Mouse (Mus musculus) limb, embryonic 12.5 days (tissue): Measurements from ENCODE around the gene Samd5. TPM values are rescaled to one million over a fixed set of nuclear protein-coding genes. Genes with fewer than 3 reads are reported as not detected.

Experiments used
- ATAC-seq: fragments of 200-750 bp; cut with Nextera tagmentation; 2 replicates; pipeline ENCODE4 v1.8.0; 2017; ENCODE audit warnings: low read depth, moderate TSS enrichment; ENCODE audit not compliant: insufficient number of reproducible peaks, insufficient read depth, low FRiP score, low TSS enrichment
- H3K27ac ChIP-seq: fragments of 300-500 bp; sonication (generic); 2 replicates; pipeline ENCODE4 v1.5.1; 2016; ENCODE audit warnings: mild to moderate bottlenecking, moderate library complexity
- H3K27me3 ChIP-seq: fragments of 300-500 bp; sonication (generic); 2 replicates; pipeline ENCODE4 v1.6.1; 2016; ENCODE audit warnings: mild to moderate bottlenecking, moderate library complexity
- H3K36me3 ChIP-seq: fragments of 300-500 bp; sonication (generic); 2 replicates; pipeline ENCODE4 v1.6.1; 2016; ENCODE audit warnings: mild to moderate bottlenecking, moderate library complexity
- H3K4me1 ChIP-seq: fragments of 300-500 bp; sonication (generic); replicated peaks from 2 replicates; pipeline ENCODE4 v1.6.1; 2016
- H3K4me2 ChIP-seq: fragments of 300-500 bp; sonication (generic); 2 replicates; pipeline ENCODE4 v1.6.1; 2016; ENCODE audit warnings: mild to moderate bottlenecking, moderate library complexity
- H3K4me3 ChIP-seq: fragments of 300-500 bp; sonication (generic); replicated peaks from 2 replicates; pipeline ENCODE4 v1.5.1; 2016; ENCODE audit warnings: mild to moderate bottlenecking
- H3K9ac ChIP-seq: fragments of 300-500 bp; sonication (generic); replicated peaks from 2 replicates; pipeline ENCODE4 v1.6.1; 2016; ENCODE audit warnings: mild to moderate bottlenecking, moderate library complexity
- H3K9me3 ChIP-seq: fragments of 300-500 bp; sonication (generic); 2 replicates; pipeline ENCODE4 v1.6.1; 2016; ENCODE audit warnings: mild to moderate bottlenecking, moderate library complexity
- WGBS: fragments of 180-500 bp; shearing (Covaris S2); methylation state at CpG from one replicate; pipeline ENCODE4 v1.1.7; 2016; 5-methylcytosine and 5-hydroxymethylcytosine counted together
- polyA plus RNA-seq: library from polyadenylated mRNA; unstranded; fragments of >200 nt; fragmentation: Nextera tagmentation; extraction: Ambion mirVana; gene quantifications from 2 replicates; pipeline ENCODE4 v1.2.1, GENCODE M21; 2016

Samd5 gene
- 2.9 and 4.7 TPM in 2 replicates for polyA plus RNA-seq

DNA sequence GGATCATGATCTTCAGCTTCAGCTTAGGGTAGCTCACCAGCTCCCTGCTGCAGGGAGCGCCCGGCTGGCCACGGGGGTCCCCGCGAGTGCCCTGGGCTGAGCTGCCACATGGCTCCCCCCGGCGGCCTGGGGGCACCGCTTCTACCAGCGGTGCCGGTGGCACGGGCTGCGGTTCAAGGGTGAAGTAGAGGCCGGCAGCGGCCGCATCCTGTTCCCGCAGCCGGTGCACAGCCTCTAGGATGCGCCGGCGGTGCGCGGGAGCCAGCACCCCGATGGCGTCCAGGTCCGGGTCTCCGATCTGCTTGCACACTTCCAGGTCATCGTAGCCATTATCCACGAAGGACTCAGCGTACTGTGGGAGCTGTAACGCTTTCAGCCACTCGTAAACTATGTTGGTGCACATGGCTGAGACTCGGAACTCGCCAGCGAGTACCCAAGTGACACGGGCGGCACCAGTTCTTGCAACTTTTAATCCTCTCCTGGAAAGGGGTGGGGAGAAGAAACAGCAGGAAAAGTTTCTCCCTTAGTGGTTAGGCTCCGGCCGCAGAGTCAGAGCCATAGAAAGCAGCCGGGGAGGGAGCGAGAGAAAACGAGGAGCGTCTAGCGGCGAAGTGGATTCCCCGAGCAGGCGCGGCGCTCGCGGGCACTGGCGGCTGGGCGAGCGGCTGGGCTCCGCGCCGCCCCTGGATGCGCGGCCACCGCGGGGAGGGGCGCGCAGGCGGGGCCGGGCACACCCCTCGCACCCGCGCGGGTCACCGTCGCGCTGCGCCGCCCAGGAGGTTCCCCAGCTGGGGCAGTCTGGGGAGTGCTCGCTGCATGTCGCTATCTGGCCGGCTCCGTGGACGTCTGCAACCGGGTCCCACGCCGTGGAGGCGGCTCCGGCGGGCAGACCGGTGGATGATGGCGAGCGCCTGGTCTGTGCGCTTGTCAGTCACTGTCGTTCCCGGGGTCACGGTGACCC lies at the start of gene Samd5:
Gene Samd5 (minus strand): TSS at position 648 of the 961 bp plus-strand sequence.
- H3K9ac ChIP-seq = peak within 1 kb of the TSS; percentile 60
- WGBS = under 1% methylated on average over 91 of the region's 91 CpGs
- H3K9me3 ChIP-seq = no peaks in the 10 kb centered on the region
- no peaks in the 10 kb centered on the region for H3K36me3 ChIP-seq
- peaks cover 49% of the 10 kb centered on the region for H3K27me3 ChIP-seq
- peaks cover 23% of the 10 kb centered on the region for H3K4me1 ChIP-seq
- ATAC-seq = peak; percentile 58; the same call in 1 of the 2 replicates
- 0 out of 2 replicates have a peak within 1 kb of the TSS, but pooled peaks have one; percentile 4 for H3K27ac ChIP-seq
- H3K4me3 ChIP-seq = peak within 1 kb of the TSS; percentile 69
- H3K4me2 ChIP-seq = peak within 1 kb of the TSS; percentile 96

DNA sequence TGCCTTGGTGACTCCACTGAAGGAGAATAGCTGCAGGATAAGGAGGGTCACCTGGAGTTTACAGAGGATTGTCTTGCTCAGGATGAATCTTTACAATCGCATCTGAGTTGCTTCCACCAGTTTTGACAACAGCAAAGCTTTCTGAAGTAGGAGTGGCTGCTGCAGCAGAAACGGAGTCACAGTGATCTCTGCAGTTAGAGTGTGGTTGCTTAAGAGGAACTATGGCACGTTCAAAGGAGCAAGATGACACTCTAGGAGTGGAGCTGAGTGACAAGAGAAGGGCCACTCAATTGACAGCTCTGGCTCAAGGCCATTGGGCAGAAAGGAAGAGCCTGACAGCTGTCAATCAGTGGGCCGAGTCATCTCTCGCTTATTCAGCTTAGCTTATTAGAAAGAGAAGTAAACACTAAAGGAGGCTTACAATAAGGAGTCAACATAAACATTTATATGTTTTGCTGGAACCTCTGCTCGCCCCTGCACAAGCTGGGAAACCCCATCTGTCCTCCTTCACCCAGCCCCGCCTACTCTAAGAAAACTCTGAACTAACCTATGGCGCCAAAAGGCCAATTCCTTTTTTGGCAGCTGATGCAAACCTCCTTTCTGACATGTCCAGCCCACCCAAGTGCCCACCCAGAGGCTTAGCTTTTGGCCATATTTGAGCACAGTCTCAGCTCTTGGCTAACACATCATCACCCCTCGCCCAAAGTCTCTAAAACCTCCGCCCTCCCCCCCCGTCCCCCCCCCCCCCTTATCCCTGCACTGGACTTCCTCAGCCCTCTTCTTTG lies 47.7 kb upstream of the Samd5 start:
- 82% methylated on average over 11 of the region's 11 CpGs for WGBS
- H3K4me3 ChIP-seq = no peak overlapping the region
- H3K4me1 ChIP-seq = no peaks in the 10 kb centered on the region
- no peak overlapping the region for H3K9ac ChIP-seq
- H3K27me3 ChIP-seq = no peaks in the 10 kb centered on the region
- no peaks in the 10 kb centered on the region for H3K36me3 ChIP-seq
- H3K9me3 ChIP-seq = no peaks in the 10 kb centered on the region
- no peak overlapping the region for H3K27ac ChIP-seq
- no peak for ATAC-seq
- H3K4me2 ChIP-seq = no peak overlapping the region

DNA sequence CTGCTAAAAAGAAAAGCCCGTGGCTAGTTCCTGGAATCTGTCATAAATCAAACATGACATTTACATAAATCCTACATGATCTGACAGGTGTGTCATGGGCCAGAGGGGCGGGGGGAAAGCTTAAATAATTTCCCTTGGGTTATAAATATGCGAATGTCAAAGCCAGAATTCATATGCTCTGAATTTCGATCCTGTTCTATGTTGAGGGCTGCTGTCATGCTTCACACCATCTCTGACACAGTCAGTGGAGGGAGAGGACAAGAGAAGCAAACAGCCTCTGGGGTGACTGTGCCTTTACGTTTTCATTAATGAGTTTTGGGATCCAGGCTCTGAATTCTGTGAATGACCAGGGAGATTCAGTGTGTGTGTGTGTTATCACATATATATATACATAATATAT lies 45.0 kb upstream of the Samd5 start:
- no peaks in the 10 kb centered on the region for H3K36me3 ChIP-seq

DNA sequence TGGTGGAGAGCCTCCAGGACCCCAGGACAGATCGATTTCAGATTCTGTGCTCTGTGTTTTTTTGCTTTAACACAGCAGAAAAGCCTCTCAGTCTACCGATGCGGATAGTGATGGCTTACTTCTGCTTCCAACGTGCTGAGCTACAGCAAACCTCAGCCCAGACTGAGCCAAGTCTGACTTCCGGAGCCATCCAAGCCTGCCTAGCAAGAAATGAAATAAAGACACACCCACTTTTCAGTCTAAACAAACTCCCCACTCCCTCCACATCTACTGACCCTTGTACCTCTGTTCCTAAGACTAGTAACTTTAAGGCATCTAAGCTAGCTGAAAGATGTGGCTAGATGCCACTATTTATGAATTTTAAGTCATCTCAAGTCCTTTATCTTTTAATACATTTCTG lies 43.1 kb upstream of the Samd5 start:
- ATAC-seq = no peak
- no peak overlapping the region for H3K9ac ChIP-seq
- no peaks in the 10 kb centered on the region for H3K36me3 ChIP-seq
- no peaks in the 10 kb centered on the region for H3K9me3 ChIP-seq
- H3K4me2 ChIP-seq = no peak overlapping the region
- H3K4me1 ChIP-seq = no peaks in the 10 kb centered on the region
- WGBS = 69% methylated on average over 5 of the region's 5 CpGs
- H3K27me3 ChIP-seq = no peaks in the 10 kb centered on the region
- no peak overlapping the region for H3K4me3 ChIP-seq
- H3K27ac ChIP-seq = no peak overlapping the region

More for the DNA sequence above, 45.0 kb upstream of the Samd5 start:
- Histone ChIP-seq H3K9ac (no peak overlapping the region), H3K27me3 (no peaks in the 10 kb centered on the region), H3K4me1 (no peaks in the 10 kb centered on the region), H3K4me2 (no peak overlapping the region), H3K27ac (no peak overlapping the region), H3K4me3 (no peak overlapping the region), H3K9me3 (no peaks in the 10 kb centered on the region)
- 69% methylated on average over 5 of the region's 5 CpGs for WGBS
- ATAC-seq = no peak

DNA sequence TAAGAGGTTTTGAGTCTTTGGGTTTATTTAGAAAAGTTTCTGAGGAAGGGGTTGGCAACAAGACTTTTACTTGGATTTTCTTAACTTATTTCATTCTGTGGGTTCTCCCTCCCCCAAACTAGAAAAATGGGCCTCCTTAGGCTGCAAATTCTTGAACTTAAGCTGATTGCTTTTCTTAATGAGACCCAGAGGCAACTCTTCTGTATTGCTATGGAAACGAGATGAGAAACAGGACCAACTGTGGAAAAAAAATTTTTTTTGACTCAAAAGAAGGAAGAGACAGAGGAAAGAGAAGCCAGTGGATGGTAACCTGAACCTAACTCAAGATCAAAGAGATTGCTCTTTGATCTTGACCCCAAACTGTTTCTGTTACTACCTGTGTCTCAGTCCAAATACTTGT lies 29.9 kb upstream of the Samd5 start:
- Histone ChIP-seq H3K9ac (no peak overlapping the region), H3K4me1 (peaks cover 5% of the 10 kb centered on the region; the same call in 1 of the 2 replicates), H3K27me3 (no peaks in the 10 kb centered on the region), H3K36me3 (no peaks in the 10 kb centered on the region), H3K4me3 (no peak overlapping the region), H3K27ac (no peak overlapping the region), H3K4me2 (no peak overlapping the region), H3K9me3 (no peaks in the 10 kb centered on the region)
- 20% methylated on average over 1 of the region's 1 CpGs for WGBS
- no peak for ATAC-seq

DNA sequence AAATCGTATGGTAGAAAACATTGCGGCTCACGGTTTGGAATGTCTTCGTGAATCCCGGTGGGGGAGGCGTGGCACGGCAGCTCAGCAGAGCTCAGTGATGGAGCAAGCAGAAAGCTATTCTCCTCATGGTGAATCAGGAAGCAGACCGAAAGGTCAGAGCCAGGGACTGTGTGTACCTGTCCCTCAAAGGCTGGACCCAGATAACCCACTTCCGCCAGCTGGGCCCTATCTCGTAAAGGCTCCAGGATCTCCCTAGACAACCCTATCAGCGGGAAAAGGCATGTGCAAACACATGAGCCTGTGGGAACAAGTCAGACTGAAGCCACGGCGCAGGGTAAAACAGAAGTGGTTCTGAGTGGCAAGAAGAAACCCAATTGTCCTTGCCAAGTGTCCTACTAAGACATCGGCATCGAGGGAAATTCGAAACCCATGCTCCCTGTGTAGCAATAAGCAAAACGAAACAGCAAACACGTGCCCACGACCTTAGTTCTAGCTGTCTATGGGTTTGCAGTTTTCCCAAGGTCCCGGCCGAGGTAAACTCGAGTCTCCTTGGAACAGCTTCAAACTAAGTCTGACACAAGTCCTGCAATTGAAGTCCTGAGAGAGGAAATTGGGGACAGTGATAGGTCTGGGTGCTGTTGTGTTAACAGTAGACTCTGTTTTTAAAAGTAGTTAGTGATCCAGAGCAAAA lies 24.2 kb upstream of the Samd5 start:
- 90% methylated on average over 22 of the region's 22 CpGs for WGBS

DNA sequence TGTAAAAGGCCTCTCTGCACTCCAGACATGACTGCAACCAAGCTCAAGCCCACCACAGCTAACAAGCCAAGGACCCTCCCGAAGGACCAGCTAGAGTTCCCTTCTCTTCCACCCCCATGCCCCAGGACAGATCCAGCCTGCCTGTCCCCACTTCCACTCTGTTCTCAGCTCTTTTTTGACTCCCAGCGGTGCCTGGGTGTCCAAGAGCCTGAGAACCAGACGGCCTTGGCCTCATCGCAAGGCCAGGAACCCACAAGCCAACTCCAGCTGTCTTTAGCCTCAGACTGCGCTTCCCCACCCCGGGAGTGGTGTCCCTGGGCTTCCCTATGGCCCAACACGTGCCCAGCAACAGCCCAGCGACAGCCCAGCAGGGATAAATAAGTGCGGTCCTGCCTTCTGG lies 23.1 kb upstream of the Samd5 start:
- Histone ChIP-seq H3K9me3 (no peaks in the 10 kb centered on the region), H3K27ac (no peak overlapping the region), H3K9ac (no peak overlapping the region), H3K4me2 (no peak overlapping the region), H3K27me3 (no peaks in the 10 kb centered on the region), H3K4me1 (0 out of 2 replicates have a peak, but pooled peaks cover 5% of the 10 kb centered on the region), H3K36me3 (no peaks in the 10 kb centered on the region), H3K4me3 (no peak overlapping the region)
- WGBS = 81% methylated on average over 9 of the region's 9 CpGs
- no peak for ATAC-seq

More for the DNA sequence above, 24.2 kb upstream of the Samd5 start:
- Histone ChIP-seq H3K36me3 (no peaks in the 10 kb centered on the region), H3K4me3 (no peak overlapping the region), H3K9ac (no peak overlapping the region), H3K27me3 (no peaks in the 10 kb centered on the region), H3K27ac (no peak overlapping the region), H3K9me3 (no peaks in the 10 kb centered on the region), H3K4me2 (no peak overlapping the region), H3K4me1 (0 out of 2 replicates have a peak, but pooled peaks cover 5% of the 10 kb centered on the region)
- ATAC-seq = no peak

DNA sequence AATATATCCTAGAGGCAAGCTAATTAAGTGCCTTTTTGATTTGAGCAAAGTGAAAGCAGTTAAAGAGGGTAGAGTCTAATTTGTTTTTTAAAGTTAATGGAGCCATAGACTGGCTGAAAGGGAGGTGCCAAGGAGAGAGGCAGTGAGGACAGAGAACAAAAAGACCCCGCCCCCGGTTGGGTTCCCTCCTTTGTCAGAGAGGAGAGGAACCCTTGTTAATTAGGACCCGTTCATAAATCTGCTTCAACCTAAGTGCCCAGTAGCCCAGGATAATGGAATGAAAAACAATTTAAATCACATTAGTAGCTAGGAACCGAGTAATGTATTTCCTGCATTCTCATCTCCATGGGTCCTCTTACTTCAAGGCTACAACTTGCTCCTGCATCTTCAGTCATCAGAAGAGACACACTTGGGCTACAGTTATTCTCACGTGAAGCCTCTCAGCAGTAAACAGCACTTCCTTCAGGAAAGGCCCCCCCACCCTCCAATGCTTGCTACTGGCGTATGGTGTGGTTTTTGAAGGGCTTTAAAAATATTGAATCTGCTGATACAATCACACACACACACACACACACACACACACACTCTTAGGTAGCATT lies 21.6 kb upstream of the Samd5 start:
- no peak overlapping the region for H3K9ac ChIP-seq
- ATAC-seq = no peak
- 0 out of 2 replicates have a peak, but pooled peaks cover 5% of the 10 kb centered on the region for H3K4me1 ChIP-seq
- no peaks in the 10 kb centered on the region for H3K9me3 ChIP-seq
- H3K27ac ChIP-seq = no peak overlapping the region
- H3K4me2 ChIP-seq = no peak overlapping the region
- H3K27me3 ChIP-seq = no peaks in the 10 kb centered on the region
- 37% methylated on average over 6 of the region's 6 CpGs for WGBS
- H3K36me3 ChIP-seq = no peaks in the 10 kb centered on the region
- H3K4me3 ChIP-seq = no peak overlapping the region

DNA sequence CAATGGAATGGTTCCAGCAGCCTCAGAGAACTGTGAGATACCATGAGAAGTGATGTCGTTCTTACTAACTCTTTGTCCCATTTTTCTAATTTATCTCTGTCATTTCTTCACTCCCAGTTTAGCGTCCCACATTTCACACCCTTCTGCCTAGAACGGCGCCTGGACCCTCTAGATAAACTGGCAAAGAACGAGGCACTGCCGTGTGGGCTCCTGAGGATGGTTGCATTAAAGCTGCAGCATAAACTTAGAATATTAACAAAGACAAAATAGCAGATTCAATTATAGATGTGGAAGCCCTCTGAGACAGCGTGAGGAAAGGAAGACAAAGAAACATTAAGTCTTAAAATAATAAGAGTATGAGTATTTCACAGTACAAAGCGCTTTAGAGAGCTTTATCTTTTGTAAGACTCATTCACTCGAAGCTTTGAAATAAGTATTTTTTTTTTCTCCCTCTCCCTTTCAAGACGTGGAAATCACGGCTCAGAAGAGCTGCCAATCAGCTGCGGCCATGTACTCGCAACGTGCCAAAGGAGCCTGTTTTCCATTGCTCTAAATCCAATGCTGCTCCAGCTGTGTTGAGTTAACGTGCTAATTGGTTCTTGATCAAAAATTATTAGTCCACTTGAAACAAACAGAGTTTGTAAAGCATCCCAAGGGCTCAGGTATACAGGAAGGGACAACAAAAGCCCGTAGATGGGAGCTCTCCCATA lies 19.1 kb upstream of the Samd5 start:
- no peaks in the 10 kb centered on the region for H3K36me3 ChIP-seq
- WGBS = 69% methylated on average over 16 of the region's 16 CpGs
- no peak overlapping the region for H3K9ac ChIP-seq
- ATAC-seq = no peak
- H3K27ac ChIP-seq = no peak overlapping the region
- H3K4me3 ChIP-seq = no peak overlapping the region
- H3K4me1 ChIP-seq = 0 out of 2 replicates have a peak, but pooled peaks cover 5% of the 10 kb centered on the region
- H3K4me2 ChIP-seq = no peak overlapping the region
- H3K9me3 ChIP-seq = no peaks in the 10 kb centered on the region
- no peaks in the 10 kb centered on the region for H3K27me3 ChIP-seq

DNA sequence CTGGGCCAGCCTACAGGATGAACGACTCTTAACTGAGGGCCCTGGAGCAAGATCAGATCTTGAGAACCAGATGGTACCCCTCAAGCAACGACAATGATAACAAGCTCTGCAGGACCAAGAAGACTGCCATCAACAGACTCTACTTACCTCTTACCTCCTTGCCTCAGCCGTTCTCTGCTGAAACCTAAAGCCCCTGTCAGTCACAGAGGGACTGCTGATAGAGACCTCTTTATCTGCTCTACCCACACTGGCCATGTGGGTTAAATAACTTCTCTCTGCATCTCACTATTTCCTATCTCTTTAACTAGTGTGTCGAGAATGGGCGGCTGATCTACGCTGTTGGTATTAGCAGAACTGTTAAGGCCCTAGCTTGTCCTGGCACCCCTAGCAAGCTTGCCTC lies 5.9 kb upstream of the Samd5 start:
- Histone ChIP-seq H3K27ac (no peak overlapping the region), H3K4me3 (no peak overlapping the region), H3K9ac (no peak overlapping the region), H3K27me3 (peaks cover 16% of the 10 kb centered on the region), H3K36me3 (no peaks in the 10 kb centered on the region), H3K4me2 (no peak overlapping the region), H3K4me1 (peaks cover 12% of the 10 kb centered on the region), H3K9me3 (no peaks in the 10 kb centered on the region)
- no peak for ATAC-seq
- WGBS = 90% methylated on average over 6 of the region's 6 CpGs
